In the genomic region with DNA sequence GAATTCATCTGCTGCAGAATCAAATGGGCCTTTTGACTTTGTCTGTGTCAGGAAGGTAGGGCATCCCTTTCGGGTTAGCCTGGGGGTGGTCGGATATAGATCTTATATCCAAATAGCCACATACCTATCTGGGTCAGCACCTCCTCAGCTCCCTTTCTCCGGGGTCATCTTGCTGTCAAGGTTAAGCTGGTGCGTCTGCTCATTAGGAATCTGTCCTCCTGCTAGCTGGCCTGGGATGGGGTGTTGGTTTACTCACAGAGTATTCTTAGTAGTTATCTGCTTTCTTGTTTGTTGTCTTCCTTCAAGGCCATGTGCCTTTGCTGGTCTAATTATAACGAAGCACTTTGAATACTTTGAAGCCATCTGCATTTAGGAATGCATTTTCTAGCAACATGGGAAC, we compare ENCODE assay signal across 23 mouse cellular contexts.
"Had no signal": no experiment of that assay in that cellular context is flagged by ENCODE, and none has a peak within 500 bp of the region (broad histone marks: within the 10 kb centered on the region; RNA-seq: fewer than 3 reads in every experiment).

No protein-coding gene starts in this region.

- H3K9ac ChIP-seq: limb, embryonic 13.5 days; liver, embryonic 13.5 days; midbrain, embryonic 12.5 days; neural tube, embryonic 13.5 days; stomach, embryonic 15.5 days had no signal

- H3K27me3 ChIP-seq: limb, embryonic 13.5 days; liver, embryonic 13.5 days; midbrain, embryonic 12.5 days; neural tube, embryonic 13.5 days; stomach, embryonic 15.5 days had no signal

- ATAC-seq: intestine, postnatal 0 days; midbrain, embryonic 16.5 days had no signal

- H3K4me2 ChIP-seq: limb, embryonic 13.5 days; liver, embryonic 13.5 days; midbrain, embryonic 12.5 days; neural tube, embryonic 13.5 days; stomach, embryonic 15.5 days had no signal

- H3K4me3 ChIP-seq: limb, embryonic 10.5 days; limb, embryonic 13.5 days; liver, embryonic 13.5 days; midbrain, embryonic 12.5 days; myocyte; neural tube, embryonic 13.5 days; stomach, embryonic 15.5 days had no signal

- H3K27ac ChIP-seq: limb, embryonic 10.5 days; limb, embryonic 13.5 days; liver, embryonic 13.5 days; midbrain, embryonic 12.5 days; neural tube, embryonic 13.5 days; stomach, embryonic 15.5 days had no signal

- H3K4me1 ChIP-seq: limb, embryonic 10.5 days; liver, embryonic 13.5 days; midbrain, embryonic 12.5 days; neural tube, embryonic 13.5 days; stomach, embryonic 15.5 days had no signal

- H3K9me3 ChIP-seq: limb, embryonic 10.5 days; limb, embryonic 13.5 days; liver, embryonic 13.5 days; midbrain, embryonic 12.5 days; neural tube, embryonic 13.5 days; stomach, embryonic 15.5 days had no signal

- DNase-seq: kidney, adult 8-10 months; kidney, postnatal 14 days; kidney, postnatal 4 days; liver; liver, embryonic 13.5 days; lung, adult 2 months; lung, postnatal 14 days; lung, postnatal 4 days; right cerebral cortex, adult 18-20 months; right cerebral cortex, postnatal 14 days; right cerebral cortex, postnatal 4 days; spleen, adult 18-20 months; thymus, adult 2 months; thymus, postnatal 14 days; thymus, postnatal 4 days had no signal
